Comparison of ENCODE assay signal across 8 mouse cellular contexts in genomic region chr12:95695834-95696521, GRCm38 (mm10). TPM values are rescaled to one million over a fixed set of nuclear protein-coding genes. Genes with fewer than 3 reads are reported as not detected.
A peak's percentile ranks its signal among the peaks of the same experiment; 100 is the strongest.
DNase-seq lines count a peak whose midpoint lies in the region; ATAC-seq and TF ChIP-seq lines count a peak whose summit lies in the region.

No protein-coding gene starts in this region.

- peak overlapping the region; percentile 82 for H3K9ac ChIP-seq in forebrain, embryonic 12.5 days
- H3K9ac ChIP-seq in liver, embryonic 12.5 days, result no peak overlapping the region; the same call in 1 of the 2 replicates
- H3K9ac ChIP-seq in stomach, embryonic 16.5 days (ENCODE audit: low read length), result peak overlapping the region; percentile 87

- no peak for TF ChIP-seq CTCF in E14TG2a.4 (conservative IDR thresholded peaks at IDR 0.05; ENCODE audit: low read length)

- DNase-seq in heart, adult 11 months, result peak; percentile 93
- DNase-seq in heart, postnatal 14 days, result no peak
- DNase-seq in ovary, postnatal 10 days (ENCODE audit: low spot score), result no peak
- DNase-seq in gastrocnemius, adult 18-20 months (ENCODE audit: low spot score), result no peak

- H3K4me3 ChIP-seq in E14TG2a.4 (replicated peaks; ENCODE audit: low read length), result peak overlapping the region; percentile 89
- peak overlapping the region; percentile 70 for H3K4me3 ChIP-seq in forebrain, embryonic 12.5 days (replicated peaks)
- peak overlapping the region; percentile 55 for H3K4me3 ChIP-seq in liver, embryonic 12.5 days
- H3K4me3 ChIP-seq in stomach, embryonic 16.5 days (replicated peaks; ENCODE audit: low read length), result peak overlapping the region; percentile 87

- H3K27me3 ChIP-seq in E14TG2a.4 (ENCODE audit: insufficient read depth, low read length), result peaks cover 64% of the 10 kb centered on the region
- H3K27me3 ChIP-seq in forebrain, embryonic 12.5 days, result peaks cover 34% of the 10 kb centered on the region
- peaks cover 74% of the 10 kb centered on the region for H3K27me3 ChIP-seq in liver, embryonic 12.5 days (replicated peaks)
- H3K27me3 ChIP-seq in stomach, embryonic 16.5 days (ENCODE audit: control insufficient read depth, insufficient read depth, low read length), result peaks cover 4% of the 10 kb centered on the region; the same call in 1 of the 2 replicates

- ATAC-seq in forebrain, embryonic 12.5 days (ENCODE audit: low FRiP score), result 0 out of 2 replicates have a peak, but pooled peaks have one; percentile 10
- ATAC-seq in liver, embryonic 12.5 days, result no peak
- ATAC-seq in stomach, embryonic 16.5 days (ENCODE audit: insufficient read depth, low FRiP score), result no peak; the same call in 1 of the 2 replicates

- H3K27ac ChIP-seq in forebrain, embryonic 12.5 days, result peak overlapping the region; percentile 89
- H3K27ac ChIP-seq in liver, embryonic 12.5 days, result no peak overlapping the region
- H3K27ac ChIP-seq in stomach, embryonic 16.5 days (ENCODE audit: low read length), result peak overlapping the region; percentile 94

- WGBS in forebrain, embryonic 12.5 days, result 0% methylated on average over 27 of the region's 28 CpGs
- WGBS in liver, embryonic 12.5 days (ENCODE audit: insufficient replicate concordance), result 2% methylated on average over 28 of the region's 28 CpGs
- WGBS in stomach, embryonic 16.5 days, result under 1% methylated on average over 28 of the region's 28 CpGs

- H3K4me1 ChIP-seq in E14TG2a.4 (replicated peaks; ENCODE audit: low read depth, low read length), result peaks cover 39% of the 10 kb centered on the region
- H3K4me1 ChIP-seq in forebrain, embryonic 12.5 days, result peaks cover 51% of the 10 kb centered on the region
- no peaks in the 10 kb centered on the region for H3K4me1 ChIP-seq in liver, embryonic 12.5 days
- H3K4me1 ChIP-seq in stomach, embryonic 16.5 days (ENCODE audit: control insufficient read depth, insufficient read depth, low read length), result peaks cover 8% of the 10 kb centered on the region; the same call in 1 of the 2 replicates

- peak overlapping the region; percentile 74 for H3K4me2 ChIP-seq in forebrain, embryonic 12.5 days
- peak overlapping the region; percentile 68 for H3K4me2 ChIP-seq in liver, embryonic 12.5 days
- peak overlapping the region; percentile 81 for H3K4me2 ChIP-seq in stomach, embryonic 16.5 days (ENCODE audit: low read depth, low read length)

- intact Hi-C loops in heart, postnatal 14 days (cut with DNase I), result loop anchor here (10.0 kb wide), 4 partner anchors 461 to 1271 kb away; no protein-coding TSS in a partner anchor

- H3K9me3 ChIP-seq in E14TG2a.4 (ENCODE audit: low read length), result no peaks in the 10 kb centered on the region
- no peaks in the 10 kb centered on the region for H3K9me3 ChIP-seq in forebrain, embryonic 12.5 days
- H3K9me3 ChIP-seq in liver, embryonic 12.5 days (replicated peaks), result no peaks in the 10 kb centered on the region
- no peaks in the 10 kb centered on the region for H3K9me3 ChIP-seq in stomach, embryonic 16.5 days (replicated peaks; ENCODE audit: control insufficient read depth, low read length)

- no peaks in the 10 kb centered on the region for H3K36me3 ChIP-seq in E14TG2a.4 (ENCODE audit: insufficient read depth, low read length)
- no peaks in the 10 kb centered on the region for H3K36me3 ChIP-seq in forebrain, embryonic 12.5 days (replicated peaks)
- H3K36me3 ChIP-seq in liver, embryonic 12.5 days, result no peaks in the 10 kb centered on the region
- no peaks in the 10 kb centered on the region for H3K36me3 ChIP-seq in stomach, embryonic 16.5 days (ENCODE audit: control insufficient read depth, insufficient read depth, low read length)

RNA-seq across cellular contexts. Expression of gene Flrt2, which starts 4.0 kb away (rescaled TPM):
- 10 to 100 TPM; 11.3 to 14.5 TPM for total RNA-seq in heart, postnatal 14 days (2021)
- 26.0 and 29.6 TPM in 2 replicates for polyA plus RNA-seq in forebrain, embryonic 12.5 days (2016; fragmentation: Nextera tagmentation; extraction: Ambion mirVana)
- polyA plus RNA-seq in liver, embryonic 12.5 days (2016; fragmentation: Nextera tagmentation; extraction: Ambion mirVana), result 2.9 and 4.6 TPM in 2 replicates
- 16.7 and 19.9 TPM in 2 replicates for polyA plus RNA-seq in stomach, embryonic 16.5 days (2015; fragmentation: Nextera tagmentation; extraction: Ambion mirVana)
- 1 to 10 TPM; 3.8 to 8.2 TPM for total RNA-seq in gastrocnemius, adult 18-20 months (2021)
